Comparison of ENCODE assay signal across 10 mouse cellular contexts in genomic region chr12:3844335-3844734, GRCm38 (mm10). TPM values are rescaled to one million over a fixed set of nuclear protein-coding genes. Genes with fewer than 3 reads are reported as not detected.
DNase-seq lines count a peak whose midpoint lies in the region; ATAC-seq lines count a peak whose summit lies in the region.
"Had no signal": no experiment of that assay in that cellular context is flagged by ENCODE, and none has a peak within 500 bp of the region (broad histone marks: within the 10 kb centered on the region; RNA-seq: fewer than 3 reads in every experiment).

No protein-coding gene starts in this region.

- H3K36me3 ChIP-seq in hindbrain, embryonic 14.5 days (replicated peaks; ENCODE audit: control insufficient read depth, insufficient read depth) = peaks cover 25% of the 10 kb centered on the region; the same call in 1 of the 2 replicates
- H3K36me3 ChIP-seq in hindbrain, embryonic 12.5 days = peaks cover 15% of the 10 kb centered on the region
- H3K36me3 ChIP-seq in embryonic facial prominence, embryonic 10.5 days (replicated peaks) = peaks cover 33% of the 10 kb centered on the region
- peaks cover 45% of the 10 kb centered on the region for H3K36me3 ChIP-seq in embryonic facial prominence, embryonic 15.5 days
- H3K36me3 ChIP-seq in limb, embryonic 10.5 days = peaks cover 31% of the 10 kb centered on the region

- no peak overlapping the region for H3K4me2 ChIP-seq in hindbrain, embryonic 14.5 days (replicated peaks)
- no peak overlapping the region for H3K4me2 ChIP-seq in hindbrain, embryonic 12.5 days (replicated peaks)
- H3K4me2 ChIP-seq in embryonic facial prominence, embryonic 15.5 days (replicated peaks) = no peak overlapping the region
- H3K4me2 ChIP-seq: midbrain, embryonic 13.5 days had no signal

- no peaks in the 10 kb centered on the region for H3K9me3 ChIP-seq in hindbrain, embryonic 14.5 days (ENCODE audit: control insufficient read depth, low read length)
- no peaks in the 10 kb centered on the region for H3K9me3 ChIP-seq in hindbrain, embryonic 12.5 days (replicated peaks)
- H3K9me3 ChIP-seq in embryonic facial prominence, embryonic 10.5 days = no peaks in the 10 kb centered on the region
- H3K9me3 ChIP-seq in embryonic facial prominence, embryonic 15.5 days (replicated peaks) = no peaks in the 10 kb centered on the region
- H3K9me3 ChIP-seq in limb, embryonic 10.5 days (replicated peaks) = no peaks in the 10 kb centered on the region
- H3K9me3 ChIP-seq: midbrain, embryonic 13.5 days had no signal

- peaks cover 17% of the 10 kb centered on the region for H3K4me1 ChIP-seq in hindbrain, embryonic 14.5 days (replicated peaks; ENCODE audit: control insufficient read depth, insufficient read depth, low read length)
- H3K4me1 ChIP-seq in hindbrain, embryonic 12.5 days = peaks cover 17% of the 10 kb centered on the region
- H3K4me1 ChIP-seq in embryonic facial prominence, embryonic 10.5 days = peaks cover 44% of the 10 kb centered on the region
- peaks cover 38% of the 10 kb centered on the region for H3K4me1 ChIP-seq in embryonic facial prominence, embryonic 15.5 days
- peaks cover 31% of the 10 kb centered on the region for H3K4me1 ChIP-seq in limb, embryonic 10.5 days

- no peak overlapping the region for H3K4me3 ChIP-seq in hindbrain, embryonic 14.5 days (replicated peaks; ENCODE audit: low read length)
- no peak overlapping the region for H3K4me3 ChIP-seq in hindbrain, embryonic 12.5 days
- no peak overlapping the region for H3K4me3 ChIP-seq in embryonic facial prominence, embryonic 10.5 days
- no peak overlapping the region for H3K4me3 ChIP-seq in embryonic facial prominence, embryonic 15.5 days (replicated peaks)
- H3K4me3 ChIP-seq in limb, embryonic 10.5 days = 0 out of 2 replicates have a peak overlapping the region, but pooled peaks have one; percentile 17
- H3K4me3 ChIP-seq: midbrain, embryonic 13.5 days had no signal

- no peak for DNase-seq in hindbrain, embryonic 14.5 days (ENCODE audit: low spot score)
- no peak for DNase-seq in embryonic facial prominence, embryonic 10.5 days (ENCODE audit: low spot score)
- DNase-seq in limb, embryonic 10.5 days (ENCODE audit: low spot score) = no peak
- DNase-seq in right cerebral cortex, postnatal 36 days (ENCODE audit: low spot score in 2 of 2) = no peak
- DNase-seq in frontal cortex, postnatal 36 days (ENCODE audit: low spot score in 2 of 2) = no peak

- 76% methylated on average over 5 of the region's 5 CpGs for WGBS in hindbrain, embryonic 14.5 days
- WGBS in hindbrain, embryonic 12.5 days = 76% methylated on average over 5 of the region's 5 CpGs
- 76% methylated on average over 5 of the region's 5 CpGs for WGBS in embryonic facial prominence, embryonic 10.5 days
- WGBS in embryonic facial prominence, embryonic 15.5 days = 63% methylated on average over 5 of the region's 5 CpGs
- WGBS in limb, embryonic 10.5 days = 89% methylated on average over 5 of the region's 5 CpGs

- ATAC-seq in hindbrain, embryonic 14.5 days (ENCODE audit: low FRiP score) = 0 out of 2 replicates have a peak, but pooled peaks have one; percentile 7
- ATAC-seq in hindbrain, embryonic 12.5 days (ENCODE audit: low FRiP score) = no peak
- ATAC-seq in embryonic facial prominence, embryonic 15.5 days (ENCODE audit: insufficient number of reproducible peaks, low FRiP score, low TSS enrichment, low read depth) = no peak
- ATAC-seq in inflammation-experienced regulatory T-cells, adult 6 months = no peak

- no peak overlapping the region; the same call in 1 of the 2 replicates for H3K27ac ChIP-seq in hindbrain, embryonic 14.5 days
- H3K27ac ChIP-seq in hindbrain, embryonic 12.5 days = no peak overlapping the region
- peak overlapping the region; percentile 60; the same call in 1 of the 2 replicates for H3K27ac ChIP-seq in embryonic facial prominence, embryonic 10.5 days (replicated peaks)
- peak overlapping the region; percentile 59 for H3K27ac ChIP-seq in embryonic facial prominence, embryonic 15.5 days (replicated peaks)
- peak overlapping the region; percentile 81 for H3K27ac ChIP-seq in limb, embryonic 10.5 days
- H3K27ac ChIP-seq: liver, embryonic 14.5 days; midbrain, embryonic 13.5 days had no signal

- no peak overlapping the region for H3K9ac ChIP-seq in hindbrain, embryonic 14.5 days
- H3K9ac ChIP-seq in hindbrain, embryonic 12.5 days = no peak overlapping the region
- no peak overlapping the region for H3K9ac ChIP-seq in embryonic facial prominence, embryonic 15.5 days
- H3K9ac ChIP-seq: liver, embryonic 14.5 days; midbrain, embryonic 13.5 days had no signal

- H3K27me3 ChIP-seq in hindbrain, embryonic 14.5 days (ENCODE audit: control insufficient read depth, insufficient read depth, low read length) = no peaks in the 10 kb centered on the region
- H3K27me3 ChIP-seq in hindbrain, embryonic 12.5 days = no peaks in the 10 kb centered on the region
- H3K27me3 ChIP-seq in embryonic facial prominence, embryonic 10.5 days (replicated peaks; ENCODE audit: low read depth, poor library complexity, severe bottlenecking) = peaks cover 51% of the 10 kb centered on the region
- no peaks in the 10 kb centered on the region for H3K27me3 ChIP-seq in embryonic facial prominence, embryonic 15.5 days
- peaks cover 32% of the 10 kb centered on the region for H3K27me3 ChIP-seq in limb, embryonic 10.5 days (ENCODE audit: low read depth, poor library complexity, severe bottlenecking)
- H3K27me3 ChIP-seq: midbrain, embryonic 13.5 days had no signal

RNA-seq across cellular contexts. Expression of gene Dnmt3a, which starts 38.5 kb away (rescaled TPM):
- 61.9 and 62.1 TPM in 2 replicates for polyA plus RNA-seq in hindbrain, embryonic 14.5 days (2014; fragmentation: Nextera tagmentation; extraction: Ambion mirVana)
- 166 and 180 TPM in 2 replicates for polyA plus RNA-seq in hindbrain, embryonic 12.5 days (2016; fragmentation: Nextera tagmentation; extraction: Ambion mirVana)
- 160 and 179 TPM in 2 replicates for polyA plus RNA-seq in embryonic facial prominence, embryonic 10.5 days (2016; fragmentation: Nextera tagmentation; extraction: Ambion mirVana)
- polyA plus RNA-seq in embryonic facial prominence, embryonic 15.5 days (2015; fragmentation: Nextera tagmentation; extraction: Ambion mirVana) = 114 and 135 TPM in 2 replicates
- 221 and 298 TPM in 2 replicates for polyA plus RNA-seq in limb, embryonic 10.5 days (2016; fragmentation: Nextera tagmentation; extraction: Ambion mirVana)
- 10 to 100 TPM; 16.8 to 25.5 (median 23.8) TPM for polyA plus RNA-seq in inflammation-experienced regulatory T-cells, adult 6 months (2017; shearing (Covaris generic))

Comparison
In these comparisons a context has a peak if more than half of its experiments do, and no peak if none do; other contexts are left out.
1. H3K27ac ChIP-seq: peak in embryonic facial prominence, embryonic 10.5 days (single experiment), embryonic facial prominence, embryonic 15.5 days (single experiment) and limb, embryonic 10.5 days (single experiment); none in hindbrain, embryonic 14.5 days (single experiment) and hindbrain, embryonic 12.5 days (single experiment).